Mouse (Mus musculus) E14TG2a.4 (cell line): ENCODE data around the gene Ifitm10.
A peak's percentile ranks its signal among the peaks of the same experiment; 100 is the strongest.

Experiments
- H3K27me3 ChIP-seq: 2 replicates; pipeline ENCODE4 v1.6.1; 2014; ENCODE audit warnings: low read length, control low read depth; ENCODE audit not compliant: insufficient read depth
- H3K36me3 ChIP-seq: 2 replicates; pipeline ENCODE4 v1.6.1; 2014; ENCODE audit warnings: low read length, control low read depth; ENCODE audit not compliant: insufficient read depth
- H3K4me1 ChIP-seq: replicated peaks from 2 replicates; pipeline ENCODE4 v1.6.1; 2014; ENCODE audit warnings: low read depth, low read length, control low read depth
- H3K4me3 ChIP-seq: replicated peaks from 2 replicates; pipeline ENCODE4 v1.5.1; 2014; ENCODE audit warnings: mild to moderate bottlenecking, low read length
- H3K9me3 ChIP-seq: 2 replicates; pipeline ENCODE4 v1.6.1; 2014; ENCODE audit warnings: low read length, control low read depth
- CTCF ChIP-seq: conservative IDR thresholded peaks from 2 replicates; pipeline ENCODE4 v1.5.1; 2014; ENCODE audit warnings: low read length
- NANOG ChIP-seq: IDR thresholded peaks from 2 replicates; pipeline ENCODE4 v1.6.1; 2014; ENCODE audit warnings: borderline replicate concordance, low read length, mixed read lengths
- POU5F1 ChIP-seq: IDR thresholded peaks from 2 replicates; pipeline ENCODE4 v1.6.1; 2014; ENCODE audit warnings: low read length, borderline replicate concordance

The Ifitm10 gene

GRCm38 (mm10) chr7:142377233-142377925 is 3.8 kb upstream of the Ifitm10 start:
- Histone ChIP-seq H3K36me3 (peaks cover 84% of the 10 kb centered on the region), H3K4me1 (peaks cover 74% of the 10 kb centered on the region), H3K9me3 (no peaks in the 10 kb centered on the region), H3K4me3 (no peak overlapping the region), H3K27me3 (peaks cover 9% of the 10 kb centered on the region)
- no peak for TF ChIP-seq NANOG
- TF ChIP-seq POU5F1: no peak
- TF ChIP-seq CTCF: no peak

DNA sequence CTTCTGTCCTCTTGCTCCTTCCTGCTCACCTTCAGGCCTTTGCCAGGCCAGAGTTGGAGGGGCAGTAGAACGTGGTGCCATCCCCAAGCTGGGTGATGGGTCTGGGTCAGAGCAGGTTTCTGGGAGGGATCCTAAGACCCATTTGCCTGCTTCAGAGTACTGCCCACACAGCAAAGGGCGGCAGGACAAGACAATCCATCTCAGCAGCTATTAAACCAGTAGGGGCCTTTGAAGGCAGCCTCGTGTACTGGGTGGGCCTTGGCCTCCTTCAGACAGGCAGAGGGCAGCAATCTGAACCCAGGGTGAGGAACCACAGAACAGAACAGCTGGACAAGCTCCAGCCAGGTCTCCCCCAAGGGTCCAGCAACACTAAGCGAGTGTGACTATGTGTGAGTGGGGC is 2.5 kb upstream of the Ifitm10 start:
- Histone ChIP-seq H3K27me3 (peaks cover 21% of the 10 kb centered on the region), H3K9me3 (no peaks in the 10 kb centered on the region), H3K4me1 (peaks cover 72% of the 10 kb centered on the region), H3K4me3 (no peak overlapping the region), H3K36me3 (peaks cover 71% of the 10 kb centered on the region)
- no peak for TF ChIP-seq NANOG
- no peak for TF ChIP-seq CTCF
- no peak for TF ChIP-seq POU5F1

- Histone ChIP-seq H3K36me3 (peaks cover 63% of the 10 kb centered on the region), H3K9me3 (no peaks in the 10 kb centered on the region), H3K27me3 (peaks cover 28% of the 10 kb centered on the region), H3K4me3 (no peak overlapping the region), H3K4me1 (peaks cover 71% of the 10 kb centered on the region)
- no peak for TF ChIP-seq NANOG
- no peak for TF ChIP-seq CTCF
- no peak for TF ChIP-seq POU5F1
Measured at GRCm38 (mm10) chr7:142375261-142375724, 1.7 kb upstream of the Ifitm10 start.

DNA sequence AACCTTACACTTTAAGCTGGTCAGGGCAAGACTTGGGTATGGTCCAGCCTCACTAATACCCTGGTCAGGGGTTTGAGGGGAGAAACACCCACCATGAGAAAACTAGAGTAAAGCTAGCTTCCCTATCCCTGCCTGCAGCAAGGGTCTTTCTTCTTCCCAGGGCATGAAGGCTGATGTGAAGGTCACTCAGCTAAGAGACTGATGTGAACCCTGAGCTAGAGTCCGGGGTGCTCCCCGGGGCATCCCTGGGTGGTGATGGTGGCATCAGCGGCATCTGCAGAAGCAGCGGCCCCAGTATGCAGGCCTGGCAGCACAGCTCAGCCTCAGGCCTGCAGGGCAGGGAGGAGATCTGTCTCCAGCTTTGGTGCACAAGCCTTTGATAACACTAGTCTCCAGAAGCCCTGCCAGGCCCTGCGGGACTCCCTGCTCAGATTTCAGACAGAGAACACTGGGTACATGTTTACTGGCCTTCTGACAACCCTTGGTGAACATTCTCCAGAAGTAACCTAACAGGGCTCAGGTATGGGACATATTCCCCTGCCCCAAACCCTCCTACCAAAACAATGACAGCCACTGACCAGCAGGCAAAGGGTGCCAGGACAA is 961 bp upstream of the Ifitm10 start:
- no peak for TF ChIP-seq POU5F1
- TF ChIP-seq CTCF: no peak
- no peak for TF ChIP-seq NANOG
- peaks cover 63% of the 10 kb centered on the region for H3K4me1 ChIP-seq
- H3K9me3 ChIP-seq: no peaks in the 10 kb centered on the region
- H3K36me3 ChIP-seq: peaks cover 55% of the 10 kb centered on the region
- 0 out of 2 replicates have a peak overlapping the region, but pooled peaks have one; percentile 20 for H3K4me3 ChIP-seq
- peaks cover 36% of the 10 kb centered on the region for H3K27me3 ChIP-seq

DNA sequence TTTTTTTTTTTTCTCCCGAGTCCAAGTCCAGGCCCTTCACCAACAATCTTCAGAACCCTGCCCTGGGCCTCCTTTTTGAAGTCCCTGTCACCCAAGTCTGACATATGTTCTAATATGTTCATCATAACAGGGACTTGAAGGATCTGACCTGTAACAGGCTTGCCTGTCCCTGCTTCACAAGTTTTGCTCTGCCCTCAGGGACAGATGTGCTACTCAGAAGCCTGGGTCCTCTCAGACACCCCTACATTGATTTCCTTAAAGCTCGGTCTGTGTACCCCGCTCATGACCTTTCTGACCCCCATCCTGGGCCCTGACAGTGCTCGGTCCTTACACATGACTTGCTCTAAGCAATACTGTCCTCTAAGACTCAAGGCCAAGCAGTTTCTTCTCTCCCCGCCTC is 514 bp downstream of the Ifitm10 start:
- Histone ChIP-seq H3K4me3 (no peak overlapping the region), H3K9me3 (no peaks in the 10 kb centered on the region), H3K36me3 (peaks cover 40% of the 10 kb centered on the region), H3K4me1 (peaks cover 58% of the 10 kb centered on the region), H3K27me3 (peaks cover 49% of the 10 kb centered on the region)
- no peak for TF ChIP-seq CTCF
- TF ChIP-seq POU5F1: no peak
- TF ChIP-seq NANOG: no peak

- TF ChIP-seq NANOG (no peak), CTCF (no peak), POU5F1 (no peak)
- Histone ChIP-seq H3K4me3 (peak overlapping the region; percentile 75), H3K36me3 (peaks cover 30% of the 10 kb centered on the region), H3K27me3 (peaks cover 52% of the 10 kb centered on the region), H3K4me1 (peaks cover 58% of the 10 kb centered on the region), H3K9me3 (no peaks in the 10 kb centered on the region)
Measured at GRCm38 (mm10) chr7:142371768-142372661, 1.5 kb downstream of the Ifitm10 start.

- Histone ChIP-seq H3K9me3 (no peaks in the 10 kb centered on the region), H3K27me3 (peaks cover 52% of the 10 kb centered on the region), H3K36me3 (peaks cover 24% of the 10 kb centered on the region), H3K4me1 (peaks cover 55% of the 10 kb centered on the region), H3K4me3 (peak overlapping the region; percentile 75)
- TF ChIP-seq NANOG: no peak
- TF ChIP-seq POU5F1: no peak
- TF ChIP-seq CTCF: no peak
Measured at GRCm38 (mm10) chr7:142371398-142371767, 2.2 kb downstream of the Ifitm10 start.

DNA sequence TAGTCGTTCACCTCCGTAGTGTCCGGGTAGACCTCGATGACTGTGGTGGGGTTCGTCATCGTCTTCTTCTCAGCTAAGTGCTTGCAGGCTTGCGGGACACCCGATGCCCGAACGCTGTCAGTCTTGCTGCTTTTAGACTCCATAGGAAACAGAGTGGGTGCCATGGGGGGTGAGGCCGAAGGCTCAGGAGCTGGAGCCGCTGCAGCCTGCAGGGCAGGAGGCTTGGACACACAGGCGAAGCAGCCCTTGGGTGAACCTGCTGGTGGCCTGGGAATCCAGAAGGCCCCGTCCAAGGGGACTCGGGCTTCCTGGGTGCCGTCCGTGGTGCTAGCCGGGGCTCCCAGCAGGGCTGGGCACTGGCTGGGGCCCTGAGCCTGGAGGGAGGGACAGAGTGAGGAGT is 2.6 kb downstream of the Ifitm10 start:
- peaks cover 19% of the 10 kb centered on the region for H3K36me3 ChIP-seq
- H3K27me3 ChIP-seq: peaks cover 52% of the 10 kb centered on the region
- H3K4me3 ChIP-seq: peak overlapping the region; percentile 75
- peaks cover 51% of the 10 kb centered on the region for H3K4me1 ChIP-seq
- no peaks in the 10 kb centered on the region for H3K9me3 ChIP-seq
- TF ChIP-seq CTCF (no peak), NANOG (no peak), POU5F1 (no peak)
